Mouse (Mus musculus): ENCODE measurements around the gene Tmem256.

DNA sequence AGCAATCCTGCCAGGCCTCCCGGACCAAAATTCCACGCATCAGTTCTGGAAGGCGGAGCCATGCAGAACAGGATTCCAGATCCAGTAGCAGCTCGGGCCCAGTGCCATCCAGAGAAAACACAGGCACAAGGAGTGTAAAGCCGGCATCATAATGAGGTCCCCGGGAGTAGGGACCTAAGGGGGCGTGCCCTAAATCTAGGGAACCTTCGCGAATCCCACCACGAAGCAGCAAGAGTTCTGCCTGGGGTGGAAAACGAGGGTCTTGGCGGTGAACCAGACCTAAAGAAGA lies 33.7 kb upstream of the Tmem256 start:
- TF ChIP-seq EP300 (IDR thresholded peaks at IDR 0.05; ENCODE audit: low read depth) (no peak), CTCF (IDR thresholded peaks at IDR 0.05; ENCODE audit: low read depth) (no peak)

All from liver, postnatal 0 days (tissue).